Mouse (Mus musculus): ENCODE measurements around the gene Mmab.

The Mmab gene

GRCm38 (mm10) chr5:114443566-114444367 is at the start of gene Mmab, which contains the start of gene Mvk:
Mmab (minus strand) TSS chr5:114444060.
Mvk (plus strand) TSS chr5:114444269.
- POLR2A ChIA-PET: interaction anchor here (0.5 to 3.4 kb wide), 67 partner anchors 8 to 1926 kb away, joined by 3 to 31 read pairs (median 4); partner anchors contain the start of genes Fam222a (in 2 of the 4), 2210016L21Rik (in 1 of the 4), Alkbh2 (in 1 of the 4) and Ankrd13a (in 1 of the 4)
- CTCF ChIA-PET: interaction anchor here in 3 of 4 experiments (0.5 to 1.8 kb wide), 21 partner anchors 9 to 415 kb away, joined by 3 to 12 read pairs (median 3); partner anchors contain the start of gene Fam222a (in 1 of the 3)

GRCm38 (mm10) chr5:114490241-114490640 is 46.4 kb upstream of the Mmab start:
- ChIA-PET CTCF (interaction anchor here in 1 of 4 experiments (0.5 kb wide), 1 partner anchor 129 kb away, joined by 16 read pairs; no protein-coding TSS in a partner anchor), POLR2A (interaction anchor here in 1 of 4 experiments (0.6 to 1.3 kb wide), 2 partner anchors 9 to 12 kb away, joined by 3 to 4 read pairs; no protein-coding TSS in a partner anchor)

GRCm38 (mm10) chr5:114489570-114489969 is 45.7 kb upstream of the Mmab start:
- ChIA-PET POLR2A (interaction anchor here in 1 of 4 experiments (1.3 kb wide), 1 partner anchor 9 kb away, joined by 4 read pairs; no protein-coding TSS in a partner anchor), CTCF (interaction anchor here in 2 of 4 experiments (0.5 to 0.8 kb wide), 2 partner anchors 12 to 129 kb away, joined by 3 to 16 read pairs; no protein-coding TSS in a partner anchor)

DNA sequence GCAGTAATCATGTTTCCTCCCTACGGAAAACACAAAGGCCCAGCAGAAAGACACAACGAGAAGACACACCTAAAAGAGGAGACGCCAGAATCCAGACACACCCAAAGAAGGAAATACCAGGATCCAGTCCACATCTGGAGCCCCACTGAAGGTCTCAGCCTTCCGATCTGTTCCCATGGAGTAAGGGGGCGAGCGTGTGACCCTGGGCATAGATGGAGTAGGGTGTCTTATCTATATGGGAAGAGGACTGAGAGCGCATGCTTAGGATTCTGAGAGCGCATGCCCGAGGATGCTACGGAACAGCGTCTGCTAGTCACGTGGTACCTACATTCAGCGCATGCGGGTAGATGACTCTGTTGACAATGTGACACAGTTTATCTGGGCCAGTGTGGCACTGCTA is 41.8 kb upstream of the Mmab start:
- ChIA-PET POLR2A (interaction anchor here in 2 of 4 experiments (0.8 to 1.1 kb wide), 4 partner anchors 11 to 47 kb away, joined by 3 read pairs; no protein-coding TSS in a partner anchor), CTCF (no interaction called here)

DNA sequence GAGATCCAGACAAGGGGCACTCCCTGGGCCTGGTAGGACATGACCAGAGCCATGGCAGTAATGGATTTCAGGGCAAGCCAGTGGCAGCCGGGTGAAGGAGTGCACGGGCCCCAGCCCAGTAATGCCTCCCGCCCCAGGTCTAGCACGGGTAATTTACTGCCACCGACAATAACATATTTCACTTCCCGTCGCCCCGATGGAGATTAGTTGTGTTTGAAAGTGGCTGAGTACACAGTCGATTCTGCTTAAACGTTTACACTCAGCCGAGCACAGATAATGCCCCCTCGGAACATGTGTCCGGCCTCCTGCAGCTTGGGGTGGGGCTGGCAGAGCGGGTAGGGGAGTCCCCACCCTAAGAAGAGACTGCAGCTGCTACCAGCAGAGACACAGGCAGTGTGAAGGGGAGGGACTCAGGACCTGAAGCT is 38.7 kb upstream of the Mmab start:
- POLR2A ChIA-PET: interaction anchor here in 3 of 4 experiments (0.8 to 2.0 kb wide), 6 partner anchors 13 to 76 kb away, joined by 3 to 6 read pairs (median 4); partner anchors contain the start of genes Mmab (in 1 of the 3) and Mvk (in 1 of the 3)

GRCm38 (mm10) chr5:114478267-114478666 is 34.4 kb upstream of the Mmab start:
- CTCF ChIA-PET: interaction anchor here in 2 of 4 experiments (0.6 to 2.4 kb wide), 2 partner anchors 17 to 731 kb away, joined by 6 to 10 read pairs; no protein-coding TSS in a partner anchor
- POLR2A ChIA-PET: interaction anchor here in 3 of 4 experiments (0.6 to 0.7 kb wide), 4 partner anchors 120 to 726 kb away, joined by 3 to 12 read pairs (median 4); no protein-coding TSS in a partner anchor

More for the DNA sequence above, 38.7 kb upstream of the Mmab start:
- CTCF ChIA-PET: interaction anchor here in 3 of 4 experiments (0.6 to 1.2 kb wide), 4 partner anchors 20 to 138 kb away, joined by 4 read pairs; no protein-coding TSS in a partner anchor

GRCm38 (mm10) chr5:114474741-114475491 is 31.1 kb upstream of the Mmab start:
- ChIA-PET CTCF (interaction anchor here in 2 of 4 experiments (0.6 to 1.1 kb wide), 2 partner anchors 14 to 93 kb away, joined by 3 to 4 read pairs; partner anchors contain the start of gene Fam222a (in 1 of the 2)), POLR2A (interaction anchor here in 3 of 4 experiments (0.7 to 2.1 kb wide), 5 partner anchors 9 to 351 kb away, joined by 3 to 5 read pairs (median 5); no protein-coding TSS in a partner anchor)

DNA sequence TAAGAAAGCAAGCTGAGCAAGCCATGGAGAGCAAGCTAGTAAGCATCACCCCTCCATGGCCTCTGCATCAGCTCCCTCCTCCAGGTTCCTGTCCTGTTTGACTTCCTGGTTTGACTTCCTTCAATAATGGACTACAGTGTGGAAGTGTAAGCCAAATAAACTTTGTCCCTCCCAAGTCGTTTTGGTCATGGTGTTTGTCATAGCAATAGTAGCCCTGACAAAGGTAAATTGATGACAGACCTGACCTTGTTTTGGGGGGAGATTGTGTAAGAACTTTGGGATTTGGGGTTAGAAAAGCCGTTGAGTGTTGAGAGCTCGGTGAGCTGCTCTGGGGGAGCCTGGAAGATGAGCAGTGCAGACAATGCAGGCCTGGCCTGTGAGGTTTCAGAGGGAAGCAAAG is 26.5 kb upstream of the Mmab start:
- POLR2A ChIA-PET: interaction anchor here in 2 of 4 experiments (0.7 to 1.0 kb wide), 2 partner anchors 11 to 153 kb away, joined by 3 read pairs; no protein-coding TSS in a partner anchor
- CTCF ChIA-PET: interaction anchor here (0.8 to 1.4 kb wide), 4 partner anchors 9 to 90 kb away, joined by 3 to 5 read pairs (median 3); no protein-coding TSS in a partner anchor

DNA sequence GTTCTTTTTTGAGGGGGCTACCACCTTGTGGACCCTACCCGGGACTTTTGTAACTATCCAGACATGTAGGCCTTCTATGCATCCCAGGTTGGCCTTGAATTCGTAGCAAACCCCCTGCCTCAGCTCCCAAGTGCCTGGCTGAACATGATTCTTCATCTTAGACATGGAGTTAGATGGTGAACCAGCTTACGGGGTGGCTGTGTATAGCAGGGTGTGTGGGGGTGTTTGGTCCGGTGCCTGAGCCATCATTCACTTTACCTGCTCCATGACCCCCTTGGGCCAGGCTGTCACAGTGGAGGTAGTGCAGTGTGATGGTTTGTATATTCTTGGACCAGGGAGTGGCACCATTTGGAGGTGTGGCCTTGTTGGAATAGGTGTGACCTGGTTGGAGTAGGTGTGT is 24.1 kb upstream of the Mmab start:
- POLR2A ChIA-PET: interaction anchor here in 3 of 4 experiments (0.7 to 2.4 kb wide), 10 partner anchors 9 to 197 kb away, joined by 3 to 14 read pairs (median 4); partner anchors contain the start of genes Mmab (in 2 of the 3) and Mvk (in 2 of the 3)

DNA sequence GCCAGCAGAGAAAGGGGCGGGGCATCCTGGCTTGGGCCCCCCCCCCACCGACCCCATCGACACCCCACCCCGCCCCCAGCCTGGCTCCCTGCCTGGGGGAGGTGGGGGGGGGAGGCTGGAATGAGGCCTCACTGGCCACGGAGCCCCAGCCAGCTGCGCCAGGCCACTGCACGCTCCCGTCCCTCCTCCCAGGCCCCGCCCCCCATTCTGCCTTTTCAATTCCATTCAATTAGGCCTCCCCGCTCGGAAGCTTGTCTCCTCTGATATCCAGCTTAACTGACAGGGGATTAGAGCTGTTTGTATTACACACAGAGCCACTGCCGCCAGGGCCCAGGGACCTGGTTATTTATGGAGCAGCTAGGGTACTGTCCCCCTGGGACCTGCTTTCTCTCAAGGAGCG is 23.6 kb upstream of the Mmab start:
- ChIA-PET POLR2A (interaction anchor here in 3 of 4 experiments (0.7 to 2.7 kb wide), 14 partner anchors 9 to 199 kb away, joined by 3 to 14 read pairs (median 4); partner anchors contain the start of genes Mmab (in 2 of the 3), Mvk (in 2 of the 3) and Fam222a (in 1 of the 3)), CTCF (interaction anchor here in 3 of 4 experiments (0.6 to 1.5 kb wide), 13 partner anchors 8 to 363 kb away, joined by 3 to 7 read pairs (median 3); partner anchors contain the start of gene Mvk (in 1 of the 3))

More for the DNA sequence above, 24.1 kb upstream of the Mmab start:
- CTCF ChIA-PET: interaction anchor here in 3 of 4 experiments (0.6 to 1.5 kb wide), 9 partner anchors 9 to 363 kb away, joined by 3 to 7 read pairs (median 4); partner anchors contain the start of gene Mvk (in 1 of the 3)

DNA sequence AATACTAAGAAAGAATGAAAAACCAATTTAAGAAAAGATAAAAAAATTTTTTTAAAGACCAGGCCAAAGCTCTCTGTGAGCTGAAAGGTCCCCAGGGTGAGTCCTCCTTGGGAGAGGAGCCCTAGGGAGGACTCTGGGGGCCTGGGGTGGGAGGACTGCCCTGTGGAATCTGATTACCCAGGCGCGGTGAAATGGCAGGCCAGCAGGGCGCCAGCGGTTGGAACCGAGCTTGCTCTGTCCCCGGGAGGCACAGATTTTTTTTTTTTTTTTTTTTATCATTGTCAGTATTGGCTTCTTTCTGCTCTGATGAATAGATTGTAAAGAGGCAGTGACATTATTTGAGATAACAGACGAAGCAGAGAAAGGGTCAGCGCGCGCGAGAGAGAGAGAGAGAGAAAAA is 23.2 kb upstream of the Mmab start:
- CTCF ChIA-PET: interaction anchor here (0.5 to 1.5 kb wide), 13 partner anchors 8 to 362 kb away, joined by 3 to 7 read pairs (median 3); partner anchors contain the start of gene Mvk (in 1 of the 4)
- POLR2A ChIA-PET: interaction anchor here (0.5 to 2.7 kb wide), 19 partner anchors 9 to 360 kb away, joined by 3 to 14 read pairs (median 3); partner anchors contain the start of genes Fam222a (in 2 of the 4), Mmab (in 2 of the 4) and Mvk (in 2 of the 4)

DNA sequence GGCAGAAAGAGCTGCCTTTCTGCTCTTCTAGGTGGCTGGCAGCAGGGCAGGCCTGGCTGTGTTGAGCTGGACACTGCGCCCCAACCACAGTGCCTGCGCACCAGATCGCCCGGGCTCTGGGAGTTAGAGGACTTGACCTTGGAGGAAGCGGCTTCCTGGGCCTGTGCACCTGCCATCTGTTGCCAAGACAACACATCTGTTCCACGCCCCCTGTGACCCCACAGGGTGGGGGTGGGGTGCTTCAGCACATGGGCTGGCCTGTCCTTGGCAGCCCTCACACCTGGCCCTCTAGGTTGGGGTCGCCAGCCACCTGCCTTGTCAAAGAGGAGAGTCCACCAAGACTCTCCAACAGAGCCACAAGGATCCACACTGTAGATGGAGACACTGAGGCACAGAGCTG is 21.8 kb upstream of the Mmab start:
- CTCF ChIA-PET: interaction anchor here in 2 of 4 experiments (0.6 to 1.9 kb wide), 8 partner anchors 21 to 196 kb away, joined by 3 to 9 read pairs (median 4); partner anchors contain the start of genes Fam222a (in 1 of the 2), Mmab (in 1 of the 2) and Mvk (in 1 of the 2)

GRCm38 (mm10) chr5:114464561-114464960 is 20.7 kb upstream of the Mmab start:
- POLR2A ChIA-PET: interaction anchor here in 1 of 4 experiments (1.8 kb wide), 1 partner anchor 9 kb away, joined by 5 read pairs; no protein-coding TSS in a partner anchor

More for the DNA sequence above, 21.8 kb upstream of the Mmab start:
- POLR2A ChIA-PET: interaction anchor here in 3 of 4 experiments (0.5 to 2.7 kb wide), 11 partner anchors 10 to 400 kb away, joined by 3 to 14 read pairs (median 3); partner anchors contain the start of genes Fam222a (in 1 of the 3), Mmab (in 1 of the 3), Mvk (in 1 of the 3) and Usp30 (in 1 of the 3)

DNA sequence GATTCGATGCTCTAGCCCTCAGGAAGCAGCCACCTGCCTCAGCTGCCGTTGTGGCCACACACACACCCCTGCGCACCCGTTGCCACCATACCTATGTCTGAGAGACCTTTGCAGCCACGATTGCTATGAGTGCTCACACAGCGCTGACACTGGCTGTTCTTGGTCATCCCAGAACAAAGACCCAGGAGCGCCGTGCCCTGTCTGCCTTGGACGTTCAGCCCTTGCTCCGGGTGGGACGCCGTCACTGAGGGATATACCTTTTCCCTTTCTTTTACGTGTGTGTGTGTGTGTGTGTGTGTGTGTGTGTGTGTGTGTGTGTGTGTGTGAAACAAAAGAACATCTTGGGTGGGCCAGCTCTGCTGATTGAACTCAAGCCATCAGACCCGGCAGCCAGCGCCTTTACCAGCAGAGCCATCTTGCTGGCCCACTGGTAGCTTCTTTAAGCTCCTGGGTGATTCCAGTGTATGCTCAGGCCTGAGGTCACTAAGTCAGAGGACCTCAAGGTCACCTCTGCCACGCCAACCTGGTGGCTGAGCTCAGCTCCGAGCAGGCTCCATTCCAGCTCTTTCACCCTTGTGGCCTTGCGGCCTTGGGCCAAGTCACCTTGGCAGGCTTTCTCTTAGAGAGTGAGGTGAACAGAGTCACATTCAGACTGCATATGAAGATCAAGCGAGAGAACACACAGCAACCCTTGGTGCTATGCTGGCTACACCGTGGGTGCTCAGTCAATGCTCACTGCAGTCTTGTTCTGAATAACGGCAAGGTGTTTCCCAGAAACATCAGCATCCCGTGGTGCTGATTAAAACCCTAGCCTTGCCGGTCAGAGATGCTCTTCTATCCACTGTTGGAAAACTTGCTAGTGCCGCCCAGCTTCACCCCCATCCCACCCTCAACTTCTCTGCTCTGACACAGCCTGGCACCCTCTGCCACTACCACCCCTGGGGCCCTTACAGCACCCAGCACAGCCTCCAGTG is 18.5 kb upstream of the Mmab start:
- ChIA-PET CTCF (interaction anchor here (0.6 to 3.5 kb wide), 35 partner anchors 10 to 1363 kb away, joined by 3 to 14 read pairs (median 4); partner anchors contain the start of genes Fam222a (in 1 of the 4), Mmab (in 1 of the 4) and Mvk (in 1 of the 4)), POLR2A (interaction anchor here (0.6 to 4.3 kb wide), 16 partner anchors 10 to 202 kb away, joined by 3 to 31 read pairs (median 4); partner anchors contain the start of genes Mmab (in 4 of the 4) and Mvk (in 4 of the 4))

More at GRCm38 (mm10) chr5:114464561-114464960, 20.7 kb upstream of the Mmab start:
- CTCF ChIA-PET: interaction anchor here in 2 of 4 experiments (0.6 to 1.9 kb wide), 3 partner anchors 10 to 292 kb away, joined by 3 to 7 read pairs (median 6); partner anchors contain the start of genes Mmab (in 1 of the 2) and Mvk (in 1 of the 2)

- CTCF ChIA-PET: interaction anchor here (0.6 to 3.5 kb wide), 67 partner anchors 9 to 1362 kb away, joined by 3 to 14 read pairs (median 4); partner anchors contain the start of genes Mmab (in 3 of the 4), Mvk (in 3 of the 4), Fam222a (in 1 of the 4) and Ficd (in 1 of the 4)
Observed at GRCm38 (mm10) chr5:114461238-114461637, 17.4 kb upstream of the Mmab start.

More at GRCm38 (mm10) chr5:114461238-114461637, 17.4 kb upstream of the Mmab start:
- POLR2A ChIA-PET: interaction anchor here (0.5 to 4.3 kb wide), 25 partner anchors 11 to 285 kb away, joined by 3 to 31 read pairs (median 4); partner anchors contain the start of genes Mmab (in 4 of the 4), Mvk (in 4 of the 4) and Fam222a (in 2 of the 4)
